Comparison of ENCODE assay signal across 8 mouse cellular contexts in the genomic region with DNA sequence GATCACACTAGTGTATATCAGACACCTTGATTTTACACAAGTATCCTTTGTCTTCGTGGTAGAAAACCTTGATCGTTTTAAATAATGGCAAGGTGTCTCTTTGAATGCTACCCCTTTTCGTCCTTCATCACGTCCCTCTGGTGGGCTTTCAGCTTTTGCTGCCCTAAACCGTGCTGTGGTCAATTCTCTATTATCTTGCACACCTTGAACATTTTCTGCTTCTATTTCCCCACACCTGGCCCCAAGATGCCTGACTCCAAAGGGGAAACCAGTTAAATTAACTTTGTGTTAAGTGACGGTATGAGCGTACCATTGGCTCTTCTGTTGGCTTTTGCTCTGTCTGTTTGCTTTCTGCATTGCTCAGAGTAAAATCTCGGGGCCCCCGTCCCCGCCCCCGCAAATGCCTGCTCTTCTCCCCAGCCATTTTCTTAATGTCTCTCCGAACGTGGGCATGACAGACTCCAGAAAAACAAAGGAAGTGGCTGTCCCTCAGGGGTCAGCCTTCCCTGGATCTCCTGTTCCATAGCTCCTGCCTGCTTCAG.
A peak's percentile ranks its signal among the peaks of the same experiment; 100 is the strongest.
DNase-seq lines count a peak whose midpoint lies in the region; ATAC-seq and TF ChIP-seq lines count a peak whose summit lies in the region.

No protein-coding gene starts in this region.

- no peak overlapping the region for H3K27ac ChIP-seq in ES-Bruce4 (ENCODE audit: insufficient read depth, low read length)
- peak overlapping the region; percentile 67 for H3K27ac ChIP-seq in heart, embryonic 16.5 days (ENCODE audit: low read length)
- H3K27ac ChIP-seq in liver, embryonic 16.5 days (ENCODE audit: low read length), result no peak overlapping the region; the same call in 1 of the 2 replicates

- no peak for TF ChIP-seq POLR2A in ES-Bruce4 (IDR thresholded peaks at IDR 0.05; ENCODE audit: insufficient read depth, low read length)

- peak overlapping the region; percentile 9 for H3K4me3 ChIP-seq in erythroblast, embryonic 14.5 days (replicated peaks)
- H3K4me3 ChIP-seq in ES-Bruce4 (ENCODE audit: low read depth, low read length), result no peak overlapping the region
- peak overlapping the region; percentile 9; the same call in 1 of the 2 replicates for H3K4me3 ChIP-seq in heart, embryonic 16.5 days (ENCODE audit: low read length)
- no peak overlapping the region; the same call in 1 of the 2 replicates for H3K4me3 ChIP-seq in liver, embryonic 16.5 days (ENCODE audit: low read depth, low read length)

- no peak for TF ChIP-seq EP300 in ES-Bruce4 (IDR thresholded peaks at IDR 0.05; ENCODE audit: insufficient read depth, low read depth, low read length)

- H3K4me1 ChIP-seq in erythroblast, embryonic 14.5 days (ENCODE audit: control insufficient read depth), result peaks cover 55% of the 10 kb centered on the region
- peaks cover 1% of the 10 kb centered on the region for H3K4me1 ChIP-seq in ES-Bruce4 (ENCODE audit: control insufficient read depth, insufficient read depth, low read length)
- H3K4me1 ChIP-seq in heart, embryonic 16.5 days (ENCODE audit: control insufficient read depth, insufficient read depth, low read length), result peaks cover 42% of the 10 kb centered on the region
- H3K4me1 ChIP-seq in liver, embryonic 16.5 days (ENCODE audit: control insufficient read depth, low read depth, low read length), result peaks cover 50% of the 10 kb centered on the region

- no peak for TF ChIP-seq CTCF in ES-Bruce4 (IDR thresholded peaks at IDR 0.05; ENCODE audit: low read depth, low read length)

- no peak for ATAC-seq in erythroblast, adult 5-6 weeks (replicated peaks; ENCODE audit: low FRiP score, poor library complexity, severe bottlenecking)
- no peak for ATAC-seq in heart, embryonic 16.5 days (replicated peaks; ENCODE audit: extremely low read depth, insufficient read depth, low FRiP score)
- no peak for ATAC-seq in liver, embryonic 16.5 days (ENCODE audit: low read depth)

- 18% methylated on average over 13 of the region's 13 CpGs for WGBS in heart, embryonic 16.5 days
- WGBS in liver, embryonic 16.5 days (ENCODE audit: insufficient replicate concordance), result 22% methylated on average over 13 of the region's 13 CpGs

- no peaks in the 10 kb centered on the region for H3K9me3 ChIP-seq in erythroblast, embryonic 14.5 days (ENCODE audit: control insufficient read depth, low read length)
- H3K9me3 ChIP-seq in ES-Bruce4 (replicated peaks; ENCODE audit: control insufficient read depth, insufficient read depth, low read length, poor library complexity, severe bottlenecking), result no peaks in the 10 kb centered on the region
- no peaks in the 10 kb centered on the region for H3K9me3 ChIP-seq in heart, embryonic 16.5 days (replicated peaks; ENCODE audit: control insufficient read depth, low read length)
- no peaks in the 10 kb centered on the region for H3K9me3 ChIP-seq in liver, embryonic 16.5 days (replicated peaks; ENCODE audit: control insufficient read depth, low read length)

- peak overlapping the region; percentile 55 for H3K4me2 ChIP-seq in heart, embryonic 16.5 days (ENCODE audit: low read depth, low read length)
- H3K4me2 ChIP-seq in liver, embryonic 16.5 days (ENCODE audit: low read depth, low read length), result peak overlapping the region; percentile 7

- H3K27me3 ChIP-seq in erythroblast, embryonic 14.5 days (ENCODE audit: control insufficient read depth), result peaks cover 29% of the 10 kb centered on the region
- no peaks in the 10 kb centered on the region for H3K27me3 ChIP-seq in ES-Bruce4 (ENCODE audit: control insufficient read depth, insufficient read depth, low read length, poor library complexity, severe bottlenecking)
- no peaks in the 10 kb centered on the region for H3K27me3 ChIP-seq in heart, embryonic 16.5 days (ENCODE audit: control insufficient read depth, insufficient read depth, low read length)
- H3K27me3 ChIP-seq in liver, embryonic 16.5 days (ENCODE audit: control insufficient read depth, insufficient read depth, low read depth, low read length), result no peaks in the 10 kb centered on the region

- no peaks in the 10 kb centered on the region for H3K36me3 ChIP-seq in erythroblast, embryonic 14.5 days (ENCODE audit: control insufficient read depth)
- H3K36me3 ChIP-seq in ES-Bruce4 (ENCODE audit: control insufficient read depth, insufficient read depth, low read length, poor library complexity, severe bottlenecking), result no peaks in the 10 kb centered on the region
- H3K36me3 ChIP-seq in heart, embryonic 16.5 days (ENCODE audit: control insufficient read depth, insufficient read depth), result no peaks in the 10 kb centered on the region
- no peaks in the 10 kb centered on the region for H3K36me3 ChIP-seq in liver, embryonic 16.5 days (ENCODE audit: control insufficient read depth, insufficient read depth)

- DNase-seq in testis, postnatal 10 days (ENCODE audit: low spot score), result no peak
- DNase-seq in frontal cortex, postnatal 14 days (ENCODE audit: low spot score in 2 of 2), result no peak
- no peak for DNase-seq in kidney, postnatal 10 days

- H3K9ac ChIP-seq in ES-Bruce4 (ENCODE audit: low read depth, poor library complexity, severe bottlenecking), result peak overlapping the region; percentile 32; the same call in 1 of the 2 replicates
- peak overlapping the region; percentile 2 for H3K9ac ChIP-seq in heart, embryonic 16.5 days (ENCODE audit: low read length)
- 0 out of 2 replicates have a peak overlapping the region, but pooled peaks have one; percentile 7 for H3K9ac ChIP-seq in liver, embryonic 16.5 days (ENCODE audit: low read depth, low read length)

Comparison
In these comparisons a context has a peak if more than half of its experiments do, and no peak if none do; other contexts are left out.
1. H3K4me3 ChIP-seq: peak in erythroblast, embryonic 14.5 days (single experiment) and heart, embryonic 16.5 days (single experiment); none in ES-Bruce4 (single experiment) and liver, embryonic 16.5 days (single experiment).
2. Peak in every context shown above with its lines, with median percentiles within 50 percentile points of each other: H3K9ac ChIP-seq.